Mouse (Mus musculus) testis, adult 2 months (tissue): ENCODE measurements around the gene Sh3kbp1.

ENCODE experiments used
- CTCF ChIP-seq: fragments of 200-500 bp; IDR thresholded peaks from 2 replicates; pipeline ENCODE4 v1.5.1; 2012; ENCODE audit warnings: low read depth, mild to moderate bottlenecking, inconsistent platforms, low read length, moderate library complexity; ENCODE audit not compliant: control insufficient read depth, insufficient read depth, insufficient replicate concordance
- POLR2A ChIP-seq: fragments of 200-500 bp; IDR thresholded peaks from 2 replicates; pipeline ENCODE4 v1.6.1; 2012; ENCODE audit warnings: low read depth, mild to moderate bottlenecking, inconsistent platforms, low read length, moderate library complexity; ENCODE audit not compliant: control insufficient read depth

GRCm38 (mm10) chrX:159606936-159607335 lies 20.1 kb upstream of the Sh3kbp1 start:
- TF ChIP-seq CTCF (no peak), POLR2A (no peak)
